Mouse (Mus musculus) kidney, postnatal 25 days (tissue): ENCODE measurements at regions not wholly inside any gene's neighbourhood (a gene's known extent, or its start where the extent isn't known, plus 50 kb on each side); places are given as distances from the start of the nearest gene placed in this dataset.

Experiments used
- DNase-seq, 2 experiments: peaks; one replicate each; pipeline ENCODE4 v3.0.0; 2021; ENCODE audit warnings: mixed read lengths in 2 of 2

DNA sequence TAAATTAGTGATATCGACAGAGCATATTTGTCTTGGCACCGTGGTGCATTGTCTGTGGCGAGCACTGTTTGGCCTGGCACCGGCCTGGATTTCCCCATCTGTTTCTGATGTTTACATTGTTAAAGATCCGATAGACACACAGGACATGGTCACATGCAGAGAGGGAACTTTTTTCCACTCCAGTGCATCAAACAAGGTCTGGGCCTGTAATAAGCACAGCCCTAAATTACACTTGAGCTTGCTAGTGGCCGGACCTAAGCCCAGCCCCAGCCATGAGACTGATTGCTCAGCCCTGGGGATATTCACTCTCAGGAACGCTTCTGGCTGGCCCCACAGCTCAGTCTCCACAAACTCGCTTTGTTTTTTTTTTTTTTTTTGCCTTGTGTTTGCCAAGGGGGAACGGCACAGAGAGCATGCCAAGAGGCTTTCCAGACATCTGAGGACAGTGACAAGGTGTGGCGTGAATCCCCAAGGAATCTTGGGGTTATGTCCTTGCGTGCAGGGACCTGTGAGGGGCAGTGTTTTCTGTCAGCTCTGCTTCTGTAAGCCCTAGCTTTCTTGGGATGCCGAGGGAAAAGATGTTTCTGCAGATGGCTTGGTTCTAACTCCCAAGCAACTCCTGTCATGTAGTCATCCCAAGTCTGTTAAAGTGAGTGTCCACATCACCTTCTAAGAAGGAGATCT lies 147.3 kb downstream of the Slc4a3 start:
- DNase-seq, result no peak

DNA sequence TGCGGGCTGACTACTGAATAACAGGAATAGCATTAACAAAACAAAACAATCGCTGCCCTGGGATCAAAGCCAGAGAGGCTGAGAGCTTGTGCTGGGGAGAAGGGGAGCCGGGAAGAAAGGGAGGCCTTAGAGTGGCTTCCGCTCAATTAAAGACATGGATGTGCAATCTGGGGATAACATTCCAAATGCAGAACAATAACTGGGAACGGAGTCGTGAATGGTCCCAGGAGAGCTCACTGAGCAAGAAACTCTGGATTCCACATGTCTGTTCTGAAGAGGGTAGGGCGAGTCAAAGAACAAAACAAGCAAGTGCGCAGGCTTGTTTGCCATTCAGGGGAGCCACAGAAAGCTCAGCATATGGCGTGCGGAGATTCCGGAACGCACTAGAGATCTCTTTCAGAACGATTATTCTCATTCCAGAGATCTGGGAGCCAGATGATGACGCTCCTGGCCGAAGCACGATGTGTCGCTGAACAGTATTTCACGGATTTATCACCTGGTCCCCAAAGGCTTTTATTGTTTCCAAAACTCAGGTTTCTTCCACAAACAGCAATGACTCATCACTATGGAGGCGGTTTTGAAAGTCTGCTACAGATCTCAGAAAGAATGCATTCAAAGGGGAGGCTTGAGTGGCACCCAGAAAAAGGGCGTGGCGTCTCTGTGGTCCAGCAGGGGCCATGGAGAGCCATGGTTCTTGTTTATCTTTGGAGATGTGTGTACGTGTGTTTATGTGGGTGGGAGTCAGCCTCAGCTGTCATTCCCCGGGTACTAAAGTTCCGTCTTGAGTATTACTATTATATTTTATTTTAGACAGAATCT lies 159.0 kb downstream of the Slc4a3 start:
- DNase-seq, result no peak

DNA sequence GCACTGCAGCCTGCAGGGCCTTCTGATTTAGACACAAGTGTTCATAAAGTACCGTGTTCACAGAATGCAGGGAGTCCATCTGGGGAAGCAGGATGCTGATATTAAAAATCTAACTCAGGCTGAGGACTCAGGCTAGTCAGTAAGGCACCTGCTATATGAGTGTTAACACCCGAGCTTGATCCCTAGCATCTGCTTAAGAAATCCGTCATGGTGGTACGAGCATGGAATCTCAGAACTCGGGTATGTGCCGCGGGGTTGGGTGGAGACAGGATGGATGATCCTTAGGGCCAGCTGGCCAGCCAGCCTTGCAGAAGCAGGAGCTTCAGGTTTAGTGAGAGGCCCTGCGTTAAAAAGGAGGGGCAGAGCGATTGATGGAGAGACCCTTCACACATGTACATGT lies 160.1 kb downstream of the Slc4a3 start:
- no peak for DNase-seq

DNA sequence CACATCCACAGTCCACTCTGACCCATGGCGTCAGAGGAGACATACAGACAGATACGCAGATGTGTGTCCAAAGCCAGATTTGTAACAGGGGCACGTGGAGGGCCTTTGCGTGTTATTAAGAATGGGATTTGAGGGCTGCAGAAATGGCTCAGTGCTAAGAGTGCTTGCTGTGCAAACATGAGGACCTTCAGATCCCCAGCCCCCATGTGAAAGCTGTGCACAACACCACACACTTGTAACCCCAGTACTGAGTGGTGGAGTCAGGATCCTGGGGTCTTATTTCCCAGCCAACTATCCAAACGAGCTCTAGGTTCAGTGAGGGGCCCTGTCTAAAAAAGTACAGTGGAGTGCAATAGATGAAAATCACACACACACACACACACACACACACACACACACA lies 177.4 kb downstream of the Slc4a3 start:
- DNase-seq, result no peak

DNA sequence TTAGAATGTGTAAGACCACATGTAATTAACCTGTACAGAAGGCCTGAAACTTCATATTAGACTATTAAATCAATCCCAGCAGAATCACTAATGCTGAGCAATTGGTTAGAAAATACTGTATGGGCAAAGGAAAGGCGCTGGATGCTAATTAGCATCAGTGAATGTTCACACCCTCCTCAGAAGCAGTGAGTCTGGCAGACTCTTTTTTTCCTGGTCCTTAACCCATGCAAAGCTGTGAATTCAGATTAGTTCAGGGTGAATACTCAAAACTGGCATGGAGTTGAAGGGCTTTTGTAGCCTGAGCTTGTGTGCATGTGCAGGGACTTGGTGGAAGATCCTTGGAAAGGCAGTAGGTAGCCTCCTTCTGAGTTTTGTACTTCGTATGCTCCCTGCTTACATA lies 179.3 kb downstream of the Slc4a3 start:
- no peak for DNase-seq

DNA sequence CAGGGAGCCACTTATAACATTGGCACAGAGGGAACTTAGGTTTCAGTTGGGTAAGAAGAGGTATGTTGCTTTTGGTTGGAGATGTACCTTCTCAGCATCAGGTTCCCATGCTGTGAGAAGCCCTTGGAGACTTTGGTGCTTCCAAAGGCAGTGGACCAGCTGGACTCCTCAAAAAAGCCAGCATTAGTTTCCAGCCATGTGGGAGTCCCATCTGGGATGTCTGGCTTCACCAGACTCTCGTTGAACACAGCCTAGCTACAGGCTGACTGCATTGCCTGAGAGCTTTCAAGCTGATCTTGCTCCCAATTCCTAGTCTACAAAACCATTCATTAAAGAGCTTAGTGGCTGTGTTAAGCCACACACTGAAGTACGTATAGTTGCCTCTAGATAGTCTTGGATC lies 182.8 kb downstream of the Slc4a3 start:
- no peak for DNase-seq

DNA sequence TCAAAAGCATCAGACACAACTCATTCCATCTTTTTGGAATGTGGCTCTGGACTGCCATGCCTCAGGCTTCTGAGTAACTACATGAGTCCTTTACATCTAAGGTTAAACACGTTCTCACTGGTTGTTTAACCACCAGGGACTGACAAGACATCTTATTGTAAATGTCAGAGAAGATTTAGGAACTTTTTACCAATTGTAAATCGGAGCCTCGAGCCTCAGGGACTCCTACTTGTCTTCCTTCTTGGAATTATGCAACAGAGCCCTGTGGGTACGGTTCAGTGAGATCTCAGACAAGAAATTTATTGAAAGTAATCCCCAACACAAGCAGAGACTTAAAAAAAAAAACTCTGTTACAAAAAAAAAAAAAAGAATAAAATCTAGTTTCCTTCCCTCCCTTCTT lies 187.7 kb downstream of the Slc4a3 start:
- no peak for DNase-seq

DNA sequence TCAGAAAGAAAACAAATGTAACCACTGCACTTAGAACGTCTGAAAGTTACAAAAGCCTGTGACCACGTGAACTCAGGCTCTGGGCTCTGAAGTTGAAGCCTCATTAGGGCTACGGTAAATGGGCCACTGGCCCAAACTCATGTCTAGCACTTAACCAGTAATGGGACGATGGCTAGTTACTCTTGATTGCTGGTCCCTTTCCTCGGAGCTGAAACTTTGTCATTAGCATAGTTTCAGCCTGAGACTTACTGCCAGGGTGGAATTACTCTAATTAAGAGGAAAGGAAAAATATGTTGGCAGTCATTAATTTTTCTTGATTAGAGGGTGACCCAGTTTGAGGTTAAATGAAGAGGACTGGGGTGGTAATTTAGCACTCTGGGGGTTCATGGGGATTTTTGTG lies 192.6 kb downstream of the Slc4a3 start:
- DNase-seq, result no peak

DNA sequence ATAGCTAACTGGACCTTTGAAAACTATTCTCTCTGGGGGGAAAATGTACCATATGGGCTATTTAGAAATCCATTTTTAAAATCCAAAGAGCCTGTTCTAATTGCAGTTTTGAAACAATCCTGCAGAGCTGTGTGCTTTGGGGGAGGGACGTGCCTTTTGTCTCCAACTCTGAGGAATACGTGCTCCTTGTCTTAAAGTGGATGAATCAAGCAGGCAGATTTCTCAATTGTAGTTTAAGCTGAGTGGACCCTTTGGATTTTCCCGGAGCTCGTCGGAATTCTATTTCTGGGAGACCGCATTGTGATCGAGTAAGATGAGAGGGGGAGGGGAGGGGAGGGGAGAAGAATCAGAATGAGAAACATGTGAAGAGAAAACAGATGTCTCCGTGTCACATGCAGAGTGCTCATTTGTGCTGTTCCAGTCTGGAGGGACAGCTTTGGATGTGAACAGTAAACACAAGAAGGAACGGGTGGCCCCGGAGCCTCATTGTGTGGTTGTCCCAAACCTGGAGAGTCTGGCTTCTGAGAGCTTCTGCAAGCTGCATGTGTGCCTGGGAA lies 203.7 kb downstream of the Slc4a3 start:
- no peak for DNase-seq

DNA sequence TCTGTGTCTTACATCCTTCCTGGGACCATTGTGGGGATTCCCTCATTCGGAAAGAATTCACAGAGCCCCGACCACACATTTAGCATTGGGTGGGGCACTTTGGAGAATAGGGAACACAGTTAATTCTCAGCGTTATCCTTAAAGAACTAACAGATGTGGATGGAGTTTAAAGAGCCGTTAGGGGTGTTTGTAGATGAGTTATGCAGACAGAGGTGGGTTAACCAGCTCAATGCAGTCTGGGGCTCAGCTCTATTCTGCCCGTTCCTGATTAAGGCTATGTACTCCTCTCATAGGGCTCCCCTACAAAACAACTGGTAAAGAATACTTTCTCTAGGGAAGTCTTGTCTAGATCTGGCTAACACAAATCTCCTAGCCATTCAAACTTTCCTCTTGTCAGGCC lies 226.1 kb downstream of the Slc4a3 start:
- DNase-seq, result no peak

DNA sequence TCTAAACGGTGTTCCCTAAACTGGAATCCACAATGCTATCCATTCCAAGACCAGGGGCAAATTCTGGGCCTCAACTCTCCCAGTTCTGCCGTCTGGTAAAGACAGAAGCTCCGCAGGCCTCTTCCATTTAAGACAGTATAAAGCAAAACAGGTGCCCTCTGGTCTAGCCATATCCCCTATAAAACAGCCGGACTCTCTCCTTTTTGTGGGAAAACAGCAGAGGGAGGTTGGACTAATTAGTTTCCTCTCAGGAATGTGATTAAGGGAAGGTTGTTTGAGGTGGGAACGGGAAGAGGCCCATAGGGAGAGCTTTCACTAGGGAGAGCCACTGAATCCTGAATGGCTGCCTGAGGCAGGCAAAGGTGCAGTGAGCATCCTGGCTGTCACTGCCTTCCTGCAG lies 226.9 kb downstream of the Slc4a3 start:
- DNase-seq, result no peak

DNA sequence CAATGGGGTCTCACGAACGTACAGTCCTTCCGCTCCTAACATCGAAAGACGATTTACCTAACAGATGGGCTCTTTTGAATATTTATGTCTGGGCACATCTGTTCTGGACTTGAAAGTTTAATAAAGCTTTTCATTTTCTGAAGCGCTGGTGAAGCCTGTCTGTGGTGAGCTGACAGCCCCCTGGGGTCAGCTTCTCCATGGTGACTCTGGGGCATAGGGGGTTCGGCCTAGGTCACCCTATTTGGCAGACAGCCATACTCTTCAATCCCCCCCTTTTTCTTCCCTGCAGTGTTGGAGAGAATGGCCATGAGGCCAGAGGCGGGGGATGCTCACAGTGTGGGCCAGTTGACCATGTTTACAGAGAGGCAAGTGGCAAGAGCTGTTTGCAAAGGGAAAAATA lies 232.8 kb downstream of the Slc4a3 start:
- no peak for DNase-seq

DNA sequence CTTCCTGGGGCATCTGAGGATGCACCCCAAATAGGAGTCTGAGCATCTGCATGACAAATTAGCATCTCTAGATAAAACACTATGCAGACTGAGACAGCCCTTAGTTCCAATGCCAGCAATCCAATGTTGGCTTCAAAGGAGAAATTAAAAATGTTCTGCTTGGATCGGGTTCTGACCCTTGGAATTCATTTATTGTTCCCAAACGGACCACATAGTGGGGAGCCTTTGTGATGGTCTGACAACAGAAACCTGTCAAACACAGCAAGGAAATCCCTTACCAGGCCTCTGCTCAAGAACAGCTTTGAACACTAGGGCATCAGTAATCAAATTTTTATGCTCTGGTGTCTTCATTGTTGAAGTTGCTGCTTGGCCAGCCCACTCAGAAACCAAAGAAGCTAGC lies 237.1 kb downstream of the Slc4a3 start:
- no peak for DNase-seq

DNA sequence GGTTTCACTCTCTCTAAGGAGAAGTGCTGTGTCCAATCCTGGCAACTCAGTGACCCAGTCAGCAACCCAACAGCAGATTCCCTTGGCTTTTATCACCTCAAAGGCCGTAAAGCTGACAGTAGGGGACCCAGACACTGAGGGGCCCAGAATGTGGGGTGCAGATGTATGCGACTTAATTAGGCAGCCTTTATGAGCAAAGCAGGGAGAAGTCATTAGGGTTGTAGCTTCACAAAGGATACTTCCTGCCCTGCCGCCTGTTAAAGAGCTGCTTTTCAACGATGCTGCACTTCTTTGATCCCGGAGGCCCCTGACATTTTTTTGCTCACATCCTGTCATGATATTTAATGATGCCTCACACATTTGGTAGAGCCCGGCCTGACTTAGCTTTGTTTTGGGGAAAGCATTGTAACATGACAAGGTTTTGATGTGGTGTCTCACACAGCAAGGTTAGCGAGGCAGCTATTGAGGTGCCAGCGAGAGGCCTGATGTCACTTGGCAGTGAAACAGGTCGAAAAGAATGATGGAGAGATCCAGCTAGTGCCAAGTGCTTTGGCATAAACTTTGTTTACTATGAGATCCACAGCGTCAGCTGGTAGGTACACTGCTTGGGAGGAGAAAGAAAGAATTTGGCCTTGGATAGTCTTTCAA lies 240.2 kb downstream of the Slc4a3 start:
- DNase-seq, result no peak

DNA sequence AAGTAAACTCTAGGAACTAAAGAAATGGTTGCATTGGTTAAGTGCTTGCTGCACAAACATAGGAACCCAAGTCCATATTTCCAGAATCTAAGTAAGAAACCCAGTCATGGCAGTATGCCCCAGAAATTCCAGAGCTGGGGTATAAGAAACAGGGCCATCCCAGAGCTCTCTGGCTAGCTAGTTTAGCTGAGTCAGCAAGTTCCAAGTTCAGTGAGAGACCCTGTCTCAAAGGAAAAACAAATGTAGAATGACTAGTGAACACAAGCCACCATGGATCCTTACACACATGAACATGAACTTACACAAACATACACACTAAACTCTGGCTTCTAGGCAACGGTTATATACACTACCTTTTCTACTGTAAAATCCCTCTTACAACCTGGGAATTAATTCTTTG lies 245.4 kb downstream of the Slc4a3 start:
- no peak for DNase-seq

DNA sequence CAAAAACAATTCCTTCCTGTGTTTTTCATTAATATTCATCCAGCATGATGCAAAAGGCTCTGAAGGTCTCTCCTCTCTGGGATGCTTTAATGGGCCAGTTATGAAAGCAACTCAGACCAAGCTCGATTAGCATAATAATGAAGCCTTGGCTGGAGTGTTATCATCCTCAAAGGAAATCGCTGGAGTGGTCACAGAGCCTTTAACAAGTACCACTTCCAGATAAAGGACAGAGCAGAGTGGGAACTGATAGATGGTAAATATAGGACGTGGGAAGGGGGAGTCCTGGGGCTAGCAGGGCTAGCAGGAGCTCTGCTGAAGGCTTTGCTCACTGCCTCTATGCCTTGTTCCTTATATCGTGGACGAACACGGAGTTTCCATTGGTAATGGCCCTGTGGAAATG lies 251.7 kb downstream of the Slc4a3 start:
- no peak for DNase-seq

DNA sequence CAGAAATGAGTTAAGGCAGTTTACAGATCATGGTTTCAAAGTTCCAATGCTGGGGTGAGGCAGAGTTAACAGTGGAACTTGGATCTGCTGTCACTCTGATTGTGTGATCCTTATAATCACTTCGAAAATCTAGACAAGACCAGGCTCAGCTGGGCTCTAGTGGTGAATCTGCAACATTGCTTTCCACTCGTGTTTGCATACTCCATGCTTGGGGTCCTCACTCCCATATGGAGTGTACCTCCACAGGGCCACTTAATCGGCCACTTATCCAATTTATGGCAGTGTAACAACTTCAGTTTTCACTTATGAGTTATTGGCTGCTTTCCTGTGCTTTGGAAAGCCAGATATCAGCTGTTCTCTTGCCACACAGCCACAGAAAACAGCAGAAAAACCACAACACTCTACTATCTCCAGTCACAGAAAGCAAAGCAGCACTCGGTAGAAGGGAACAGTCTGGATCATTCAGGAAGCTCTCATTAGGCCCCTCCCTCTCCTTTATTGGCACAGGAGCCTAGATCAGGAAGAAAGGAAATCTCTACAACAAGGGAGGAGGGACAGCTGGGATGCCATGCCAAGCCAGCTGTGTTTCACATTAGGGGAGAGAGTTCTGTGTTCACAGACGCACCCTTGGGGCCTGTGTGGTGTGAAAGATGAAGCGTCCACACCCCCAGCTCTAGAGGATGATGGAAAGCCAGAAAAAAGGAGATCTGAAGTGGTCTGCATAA lies 252.5 kb downstream of the Slc4a3 start:
- no peak for DNase-seq

DNA sequence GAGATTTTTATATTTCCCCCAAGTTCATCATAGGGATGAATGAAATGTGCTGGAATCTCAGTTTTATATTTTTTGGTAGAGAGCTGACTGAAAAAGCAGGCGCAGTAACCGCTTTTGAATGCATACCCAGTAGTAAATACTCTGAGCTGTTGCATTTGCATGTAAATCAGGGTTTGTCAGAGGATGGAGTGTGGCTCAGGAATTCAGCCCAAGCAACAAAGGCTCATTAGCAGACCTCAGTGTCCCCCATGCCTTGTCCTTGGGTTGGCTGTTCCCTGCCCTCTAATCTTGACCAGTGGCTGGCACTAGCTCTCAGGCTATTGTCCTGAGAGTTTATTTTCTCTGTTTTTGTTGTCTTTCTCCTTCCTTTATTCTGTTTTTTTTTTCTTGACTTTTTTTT lies 258.4 kb downstream of the Slc4a3 start:
- no peak for DNase-seq

DNA sequence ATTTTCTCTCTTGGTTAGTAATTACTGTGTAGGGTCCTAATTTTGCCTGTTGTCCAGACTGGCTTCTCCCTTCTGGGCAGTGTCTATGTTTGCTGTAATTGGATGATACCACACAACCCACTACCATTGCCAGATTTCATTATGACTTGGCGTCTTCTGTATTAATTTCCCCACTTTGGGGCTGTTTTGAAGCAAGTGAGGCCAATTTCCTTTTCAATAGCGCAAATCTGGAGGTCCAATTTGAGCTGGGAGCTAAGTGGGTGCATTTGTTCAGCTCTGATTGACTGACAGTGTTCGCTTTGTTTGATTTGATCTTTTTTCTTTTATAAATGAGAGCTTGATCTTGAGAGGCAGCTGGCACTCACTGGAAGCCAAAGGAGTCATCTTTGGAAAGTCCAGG lies 266.4 kb downstream of the Slc4a3 start:
- no peak for DNase-seq

DNA sequence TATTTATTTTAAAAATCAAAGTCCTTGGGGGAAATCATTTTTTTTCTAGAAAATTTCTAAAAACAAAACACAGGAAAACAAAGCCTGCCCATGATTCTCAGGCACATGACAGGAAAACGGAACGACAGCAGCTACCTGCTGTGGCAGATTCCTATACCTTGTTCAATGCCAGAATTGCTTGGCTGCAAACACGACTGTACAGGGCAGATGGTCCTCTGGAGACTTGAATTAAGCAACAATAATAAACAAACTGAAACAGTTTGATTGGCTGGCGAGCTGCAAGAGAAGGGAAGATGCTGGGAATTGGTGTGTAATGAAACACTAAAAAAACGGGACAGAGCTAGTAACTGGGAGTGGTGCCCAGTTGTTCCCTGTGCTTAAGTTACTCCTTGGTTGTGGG lies 280.1 kb downstream of the Slc4a3 start:
- no peak for DNase-seq

DNA sequence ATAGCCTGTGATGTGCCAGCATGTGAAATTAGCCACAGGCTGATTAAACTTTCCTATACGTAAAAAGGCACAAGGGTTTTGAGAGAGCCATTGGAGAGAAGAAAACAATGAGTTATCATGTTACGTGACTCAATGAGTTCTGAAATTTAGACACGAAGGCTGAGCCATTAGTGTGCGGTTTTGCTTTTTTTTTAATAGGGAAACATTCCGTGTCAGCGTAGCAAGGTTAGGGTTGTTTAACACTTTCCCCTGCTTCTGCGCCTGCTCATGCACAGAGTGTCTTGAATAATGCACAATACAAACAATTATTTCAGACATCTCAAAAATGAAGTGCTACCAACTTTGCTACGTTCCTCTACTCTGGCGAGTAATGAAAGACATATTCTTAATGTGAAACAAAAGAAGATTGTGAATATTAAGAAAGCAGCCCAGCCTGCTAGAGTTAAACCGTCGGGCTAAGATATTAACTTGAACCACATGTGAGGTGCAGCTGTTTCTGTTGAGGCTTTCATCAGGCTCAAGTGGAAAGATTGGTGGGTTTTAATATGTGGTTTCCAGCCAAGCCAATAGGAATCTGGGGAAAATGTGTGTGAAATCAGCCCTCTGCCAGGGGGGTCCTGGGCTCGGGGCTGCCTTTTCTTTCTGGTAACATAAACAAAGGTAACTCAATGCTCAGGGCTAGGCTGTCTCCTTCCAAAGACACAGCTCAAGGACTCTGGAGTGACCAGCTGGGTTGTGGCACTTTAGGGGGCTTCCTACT lies 287.2 kb downstream of the Slc4a3 start:
- DNase-seq, result no peak

DNA sequence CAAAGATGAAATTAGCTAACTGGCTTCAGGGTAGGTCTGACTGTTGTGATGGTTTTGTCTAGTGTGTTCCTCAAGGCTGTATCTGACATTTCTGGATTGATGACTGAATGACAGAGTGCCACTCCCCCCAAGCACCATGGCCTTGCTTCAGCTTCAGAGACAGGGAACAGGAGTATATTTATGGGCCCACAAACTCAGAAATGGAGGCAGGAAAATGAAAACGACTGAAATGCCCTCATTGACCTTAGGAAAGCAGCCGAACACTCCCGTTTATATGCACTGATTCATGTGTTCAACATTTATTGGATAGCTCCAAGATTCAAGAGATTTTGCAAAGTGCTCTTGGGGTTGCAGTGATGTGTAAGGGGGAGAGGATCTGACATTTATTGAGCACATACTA lies 288.3 kb downstream of the Slc4a3 start:
- no peak for DNase-seq
